Mouse (Mus musculus): ENCODE data around the gene Tmem88.

The Tmem88 gene

GRCm38 (mm10) chr11:69398059-69398458, at the start of gene Tmem88:
Gene Tmem88 (minus strand): TSS chr11:69398234.
- DNase-seq (ENCODE audit: low spot score) = no peak

DNA sequence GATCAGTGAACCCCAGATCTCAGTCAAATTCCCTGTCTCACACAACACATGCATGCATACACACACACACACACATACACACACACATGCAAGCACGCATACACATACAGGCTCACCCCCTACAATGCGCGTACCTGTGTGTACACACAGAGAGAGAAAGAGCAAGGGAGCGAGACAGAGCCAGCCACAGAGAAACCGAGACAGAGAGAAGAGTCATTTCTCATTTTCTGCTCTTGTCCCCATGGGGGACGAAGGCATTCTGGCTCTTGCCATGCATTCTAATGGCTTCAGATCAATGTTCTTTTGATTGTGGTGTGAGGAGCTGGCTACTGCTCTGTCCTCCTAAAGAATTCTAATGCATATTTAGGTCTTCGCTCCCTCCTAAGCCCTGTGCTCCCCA, 49.3 kb upstream of the Tmem88 start:
- no peak for DNase-seq (ENCODE audit: low spot score)

DNA sequence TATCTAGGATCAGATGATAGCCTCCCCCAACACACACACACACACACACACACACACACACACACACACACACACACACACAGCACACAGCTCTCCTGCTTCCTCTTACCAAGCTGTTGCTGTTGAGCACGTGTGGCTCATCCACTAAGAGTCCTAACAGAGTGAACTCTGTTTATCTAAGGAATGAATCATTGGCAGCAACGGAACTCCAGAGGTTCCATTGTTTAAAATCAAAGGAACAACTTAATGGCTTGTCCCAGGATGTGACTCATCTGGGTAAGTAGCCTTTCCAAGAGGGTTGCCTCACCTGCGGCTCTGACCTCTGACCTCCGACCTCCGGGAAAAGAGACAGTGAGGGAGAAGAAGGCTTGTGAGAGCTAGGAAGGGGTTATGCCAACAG, 45.3 kb upstream of the Tmem88 start:
- peak; percentile 42 for DNase-seq (ENCODE audit: low spot score)

GRCm38 (mm10) chr11:69437291-69437690, 39.3 kb upstream of the Tmem88 start:
- no peak for DNase-seq (ENCODE audit: low spot score)

GRCm38 (mm10) chr11:69433189-69433588, 35.2 kb upstream of the Tmem88 start:
- DNase-seq (ENCODE audit: low spot score) = no peak

GRCm38 (mm10) chr11:69432640-69432982, 34.6 kb upstream of the Tmem88 start:
- no peak for DNase-seq (ENCODE audit: low spot score)

- DNase-seq (ENCODE audit: low spot score) = peak; percentile 79
Observed at GRCm38 (mm10) chr11:69431829-69432639, 34.0 kb upstream of the Tmem88 start.

DNA sequence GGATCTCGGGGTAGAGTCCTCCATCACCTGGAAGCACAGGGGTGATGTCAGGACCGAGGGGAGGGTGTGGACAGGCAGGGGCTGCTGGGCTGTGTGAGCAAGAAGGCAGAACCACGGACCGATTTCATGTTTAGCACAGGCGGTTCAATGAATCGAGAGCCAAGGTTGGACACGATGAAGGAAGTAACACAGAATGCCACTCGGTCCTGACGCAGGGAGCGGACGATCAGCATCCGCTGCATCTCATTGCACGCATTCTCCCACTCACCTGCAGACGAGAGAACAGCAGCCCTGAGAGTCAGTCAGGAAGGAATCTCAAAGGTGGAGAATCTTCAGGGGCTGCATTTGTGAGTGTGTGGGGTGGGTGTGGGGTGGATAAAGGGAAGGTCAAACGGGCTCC, 32.6 kb upstream of the Tmem88 start:
- DNase-seq (ENCODE audit: low spot score) = no peak

DNA sequence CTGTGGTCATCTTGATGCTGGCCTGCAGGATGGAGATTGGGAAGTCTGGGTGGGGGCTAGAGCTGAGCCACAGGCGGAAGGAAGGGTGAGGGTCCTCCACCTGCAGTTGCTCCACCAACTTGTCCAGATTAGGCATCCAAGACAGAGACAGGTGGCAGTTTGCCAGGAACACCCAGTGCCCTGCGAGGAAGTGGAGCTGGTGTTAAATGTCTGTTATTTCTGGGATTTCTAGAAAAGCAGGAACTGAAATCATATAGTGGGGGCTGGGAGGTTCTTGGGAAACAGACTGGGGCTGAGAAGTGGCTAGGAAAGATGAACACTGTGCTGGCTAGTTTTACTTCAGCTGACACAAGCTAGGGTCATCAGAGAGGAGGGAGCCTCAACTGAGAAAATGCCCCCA, 31.3 kb upstream of the Tmem88 start:
- DNase-seq (ENCODE audit: low spot score) = peak; percentile 62

DNA sequence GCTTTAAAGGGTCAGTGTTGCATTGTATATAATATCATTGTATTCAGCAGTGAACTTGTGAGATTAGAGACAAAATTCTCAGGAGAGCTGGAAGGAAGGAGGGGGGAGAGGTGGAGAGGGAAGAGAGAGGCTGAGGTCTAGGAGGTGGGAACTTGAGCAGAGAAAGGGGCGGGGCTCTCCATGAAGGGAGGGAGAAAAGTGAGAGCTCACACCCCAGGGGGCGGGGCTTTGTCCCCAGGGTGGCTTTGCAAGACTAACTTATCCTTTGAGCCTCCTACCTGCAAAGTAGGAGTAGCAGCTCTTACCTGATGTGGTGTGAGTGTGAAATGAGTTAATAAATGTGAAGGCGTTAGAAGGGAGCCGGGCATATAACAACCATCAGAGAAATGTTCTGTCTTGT, 30.7 kb upstream of the Tmem88 start:
- DNase-seq (ENCODE audit: low spot score) = peak; percentile 77

- DNase-seq (ENCODE audit: low spot score) = no peak
Observed at GRCm38 (mm10) chr11:69426246-69426645, 28.2 kb upstream of the Tmem88 start.

- no peak for DNase-seq (ENCODE audit: low spot score)
Observed at GRCm38 (mm10) chr11:69423885-69424284, 25.9 kb upstream of the Tmem88 start.

DNA sequence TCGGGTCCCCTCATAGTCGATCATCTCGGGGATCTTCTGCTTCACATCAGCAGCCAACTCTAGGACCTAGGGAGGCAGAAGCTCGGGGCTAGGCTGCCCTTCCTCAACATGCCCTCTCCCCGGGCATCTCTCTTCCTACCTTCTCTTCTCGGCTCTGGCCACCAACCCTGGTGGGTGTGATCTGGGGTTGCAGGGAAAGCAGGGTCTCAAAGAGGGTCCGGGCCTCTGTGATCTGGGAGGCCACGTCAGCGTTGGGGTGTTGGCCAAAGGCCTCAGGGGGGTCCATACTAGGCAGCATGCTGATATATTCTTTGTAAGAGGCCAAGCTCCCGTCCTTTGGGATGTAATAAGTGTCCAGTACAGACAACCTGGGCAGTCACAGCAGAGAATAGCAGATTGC, 24.8 kb upstream of the Tmem88 start:
- no peak for DNase-seq (ENCODE audit: low spot score)

DNA sequence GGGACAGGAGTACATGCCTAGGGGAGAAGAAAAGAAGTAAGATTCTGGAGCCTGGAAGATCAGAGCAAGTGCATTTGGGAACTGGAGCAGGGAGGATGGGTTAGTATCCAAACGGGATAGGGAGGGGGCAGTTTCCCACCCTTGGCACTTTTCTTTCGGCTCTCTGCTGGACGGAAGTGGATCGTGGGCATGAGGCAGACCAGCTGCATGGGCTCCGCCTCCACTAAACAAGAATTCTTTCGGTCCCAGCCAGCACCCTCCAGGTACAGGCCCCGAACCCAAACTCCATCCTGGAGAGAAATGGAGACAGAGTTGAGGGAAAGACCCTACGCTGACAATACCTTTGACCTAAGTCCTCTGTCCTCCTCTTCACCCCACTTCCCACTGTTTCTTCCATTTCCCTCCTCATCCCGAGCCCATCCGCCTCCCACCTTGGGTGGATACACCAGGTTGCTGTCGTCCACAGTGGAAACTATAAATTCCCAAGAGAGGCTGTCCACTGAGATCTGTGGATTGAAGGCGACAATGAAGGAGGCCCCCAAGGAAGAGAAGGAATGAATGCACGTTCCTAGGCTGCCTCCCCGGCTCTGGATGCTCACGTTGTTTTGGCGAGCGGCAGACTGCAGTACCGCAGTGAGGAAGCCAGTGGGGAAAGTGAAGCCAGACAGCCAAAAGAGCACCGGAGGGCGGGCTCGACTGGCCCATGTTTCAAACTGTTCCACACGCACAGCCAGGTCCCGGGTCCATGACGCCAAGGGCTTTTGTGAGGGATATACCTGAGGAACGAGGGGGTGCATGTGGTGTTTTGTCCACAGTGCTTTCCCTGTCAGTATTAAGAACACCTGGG, 23.3 kb upstream of the Tmem88 start:
- DNase-seq (ENCODE audit: low spot score) = no peak

- no peak for DNase-seq (ENCODE audit: low spot score)
Observed at GRCm38 (mm10) chr11:69420554-69421000, 22.5 kb upstream of the Tmem88 start.

GRCm38 (mm10) chr11:69419813-69420553, 21.9 kb upstream of the Tmem88 start:
- DNase-seq (ENCODE audit: low spot score) = peak; percentile 62

DNA sequence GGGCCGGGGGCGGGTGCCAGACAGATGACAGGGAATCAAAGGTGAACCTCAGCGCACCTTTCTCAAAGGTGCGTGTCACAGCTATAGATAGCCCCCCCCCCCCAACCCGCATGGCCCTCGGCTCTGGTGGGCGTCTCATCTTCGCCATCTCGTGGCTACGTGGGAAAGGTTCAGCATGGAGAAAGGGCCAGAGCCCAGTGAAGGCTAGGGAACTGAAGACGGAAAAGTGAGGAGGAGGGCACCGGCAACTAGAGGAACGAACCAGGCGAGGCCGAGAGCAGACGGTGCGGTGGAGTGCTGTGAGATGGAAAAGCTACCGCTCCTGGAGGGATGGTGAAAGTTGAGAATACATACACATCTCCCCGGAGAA, 21.4 kb upstream of the Tmem88 start:
- DNase-seq (ENCODE audit: low spot score) = no peak

GRCm38 (mm10) chr11:69418481-69419442, 20.7 kb upstream of the Tmem88 start:
- peak; percentile 94 for DNase-seq (ENCODE audit: low spot score)

DNA sequence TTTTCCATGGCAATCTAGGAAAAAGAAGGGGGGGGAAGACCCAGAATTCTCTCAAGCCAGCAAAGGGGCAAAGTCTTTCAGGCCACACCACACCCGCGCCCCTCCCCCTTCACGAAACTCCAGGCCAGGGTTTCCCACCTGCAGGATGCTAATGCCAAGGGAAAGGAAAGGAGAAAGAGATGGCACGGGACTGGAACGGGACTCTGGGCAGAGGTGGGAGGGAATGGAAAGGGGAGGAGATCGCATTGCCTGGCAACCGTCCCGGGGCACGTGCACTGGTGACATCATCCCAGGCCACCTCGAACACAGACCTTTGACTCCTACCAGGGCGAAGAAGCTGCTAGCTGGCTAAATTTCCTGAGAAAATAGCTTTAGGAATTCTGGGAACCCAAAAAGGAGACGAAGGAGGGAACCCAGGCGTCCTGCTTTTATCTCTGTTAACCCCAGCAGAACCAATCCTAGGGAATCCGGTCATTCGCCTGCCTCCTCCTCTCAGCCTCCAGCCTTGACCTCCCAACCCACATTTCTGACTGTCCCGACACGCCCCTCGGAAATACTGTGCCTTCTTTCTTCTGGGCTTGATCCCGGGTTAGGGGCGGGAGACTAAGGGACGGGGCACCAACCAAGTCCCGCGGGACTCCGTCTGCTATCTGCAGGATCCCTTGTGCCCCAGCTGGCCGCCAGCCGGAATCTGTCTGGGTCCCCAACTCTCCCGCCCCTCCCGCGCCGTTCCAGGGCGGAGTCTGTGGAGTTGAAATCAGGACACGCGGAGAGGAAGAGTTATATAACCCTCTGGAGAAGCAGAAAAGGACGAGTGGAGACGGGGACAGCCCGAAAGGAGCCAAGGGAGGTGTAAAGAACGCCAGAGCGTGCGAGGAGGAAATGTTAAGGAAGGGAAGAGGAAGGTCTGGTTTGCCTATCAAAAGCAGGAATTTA, 19.7 kb upstream of the Tmem88 start:
- DNase-seq (ENCODE audit: low spot score) = peak; percentile 96

DNA sequence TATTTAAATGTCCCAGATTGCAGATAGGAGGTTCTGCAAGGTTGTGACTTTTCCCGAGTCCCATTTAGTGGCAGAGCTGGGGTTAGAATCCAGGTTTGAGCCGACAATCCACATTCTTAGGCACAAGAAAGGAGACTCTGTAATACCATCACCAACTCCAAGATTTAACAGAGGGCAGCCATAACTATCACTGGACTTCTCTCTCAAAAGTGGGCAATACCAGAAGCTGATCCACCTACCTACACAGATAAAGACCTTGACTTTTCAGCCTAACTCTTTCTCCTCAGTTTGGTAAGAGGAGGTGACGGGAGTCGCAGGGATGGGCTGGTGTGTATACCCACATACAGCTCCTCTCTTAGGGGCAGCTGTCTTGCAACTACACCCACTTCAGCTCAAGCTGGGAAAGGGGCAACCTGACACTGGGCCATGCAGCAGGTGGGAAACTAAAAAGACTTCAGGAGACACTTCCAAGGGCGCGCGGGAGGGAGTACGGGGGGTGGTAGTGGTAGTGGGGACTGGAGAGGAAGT, 19.0 kb upstream of the Tmem88 start:
- DNase-seq (ENCODE audit: low spot score) = no peak

Measured in urinary bladder, postnatal 14 days (tissue).